Comparison of ENCODE assay signal across 9 mouse cellular contexts in the genomic region with DNA sequence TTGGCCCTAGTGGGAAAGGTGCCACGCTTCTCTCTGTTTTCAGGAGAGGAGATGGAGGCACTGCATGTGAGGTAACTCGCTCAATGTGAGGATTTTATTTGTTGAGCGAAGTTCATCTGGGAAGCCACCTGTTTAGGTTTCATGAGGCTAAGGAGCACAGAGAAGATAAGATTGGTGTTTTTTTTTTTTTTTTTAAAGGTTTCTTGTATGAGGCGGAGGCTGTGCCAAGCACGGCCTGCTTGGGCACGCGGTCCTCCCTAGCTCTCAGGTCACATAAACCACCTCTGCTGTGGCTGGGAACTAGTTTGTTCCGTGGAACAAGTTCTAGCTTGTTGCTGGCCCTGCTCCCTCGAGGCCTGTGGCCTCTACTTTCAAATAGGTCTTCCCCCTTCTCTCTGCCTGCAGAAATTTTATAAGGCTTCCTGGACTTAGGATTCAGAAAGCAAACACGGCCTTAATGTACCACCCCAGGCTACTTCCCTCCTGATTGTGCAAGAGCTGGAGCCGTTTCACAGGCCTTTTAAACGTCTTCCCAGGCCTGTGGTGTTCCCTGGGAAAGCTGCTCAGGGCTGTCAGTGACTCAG. TPM values are rescaled to one million over a fixed set of nuclear protein-coding genes. Genes with fewer than 3 reads are reported as not detected.
DNase-seq lines count a peak whose midpoint lies in the region; ATAC-seq and TF ChIP-seq lines count a peak whose summit lies in the region.
"Had no signal": no experiment of that assay in that cellular context is flagged by ENCODE, and none has a peak within 500 bp of the region (broad histone marks: within the 10 kb centered on the region; RNA-seq: fewer than 3 reads in every experiment).

No protein-coding gene starts in this region.

- DNase-seq in heart, adult 8-10 months (ENCODE audit: low spot score), result no peak
- DNase-seq in adipocyte (ENCODE audit: low spot score), result peak; percentile 83
- no peak for DNase-seq in kidney, postnatal 0 days (ENCODE audit: low spot score)
- DNase-seq in left cerebral cortex, postnatal 4 days, result no peak
- no peak for DNase-seq in ovary, postnatal 14 days (ENCODE audit: low spot score)
- DNase-seq in midbrain, embryonic 11.5 days (ENCODE audit: low spot score, missing footprints), result no peak
- DNase-seq: embryo, embryonic 11 days had no signal

- ATAC-seq in heart, embryonic 16.5 days (replicated peaks; ENCODE audit: extremely low read depth, insufficient read depth, low FRiP score), result no peak
- ATAC-seq in kidney, postnatal 0 days (replicated peaks; ENCODE audit: low FRiP score, low read depth), result no peak
- peak; percentile 44 for ATAC-seq in megakaryocyte-erythroid progenitor cell, adult 5-6 weeks (replicated peaks; ENCODE audit: low FRiP score, low TSS enrichment, poor library complexity, severe bottlenecking)
- no peak for ATAC-seq in midbrain, embryonic 11.5 days (ENCODE audit: low FRiP score)

- intact Hi-C loops in left cerebral cortex, postnatal 4 days (cut with DNase I), result no loop called here

- no peak for TF ChIP-seq CTCF in kidney, postnatal 0 days (IDR thresholded peaks at IDR 0.05; ENCODE audit: low read depth)

- 70% methylated on average over 12 of the region's 12 CpGs for WGBS in heart, embryonic 16.5 days
- 64% methylated on average over 12 of the region's 12 CpGs for WGBS in kidney, postnatal 0 days
- 81% methylated on average over 12 of the region's 12 CpGs for WGBS in midbrain, embryonic 11.5 days

- peaks cover 35% of the 10 kb centered on the region for H3K4me1 ChIP-seq in heart, embryonic 16.5 days (ENCODE audit: control insufficient read depth, insufficient read depth, low read length)
- H3K4me1 ChIP-seq in kidney, postnatal 0 days (replicated peaks; ENCODE audit: insufficient read depth, low read length), result peaks cover 5% of the 10 kb centered on the region; the same call in 1 of the 2 replicates
- no peaks in the 10 kb centered on the region for H3K4me1 ChIP-seq in midbrain, embryonic 11.5 days (ENCODE audit: control insufficient read depth, insufficient read depth, low read length)

- H3K36me3 ChIP-seq in heart, embryonic 16.5 days (ENCODE audit: control insufficient read depth, insufficient read depth), result no peaks in the 10 kb centered on the region
- H3K36me3 ChIP-seq in kidney, postnatal 0 days (ENCODE audit: insufficient read depth, low read length), result no peaks in the 10 kb centered on the region
- H3K36me3 ChIP-seq in midbrain, embryonic 11.5 days (ENCODE audit: control insufficient read depth, insufficient read depth, low read length), result no peaks in the 10 kb centered on the region

- H3K4me3 ChIP-seq in heart, embryonic 16.5 days (ENCODE audit: low read length), result no peak overlapping the region
- no peak overlapping the region for H3K4me3 ChIP-seq in kidney, postnatal 0 days (replicated peaks; ENCODE audit: low read depth, low read length)
- H3K4me3 ChIP-seq in midbrain, embryonic 11.5 days (ENCODE audit: low read depth, low read length), result no peak overlapping the region

- no peaks in the 10 kb centered on the region for H3K9me3 ChIP-seq in heart, embryonic 16.5 days (replicated peaks; ENCODE audit: control insufficient read depth, low read length)
- H3K9me3 ChIP-seq in kidney, postnatal 0 days (replicated peaks; ENCODE audit: low read length), result no peaks in the 10 kb centered on the region
- H3K9me3 ChIP-seq in midbrain, embryonic 11.5 days (ENCODE audit: control insufficient read depth, low read length), result no peaks in the 10 kb centered on the region

- H3K4me2 ChIP-seq in heart, embryonic 16.5 days (ENCODE audit: low read depth, low read length), result no peak overlapping the region
- H3K4me2 ChIP-seq in kidney, postnatal 0 days (ENCODE audit: low read length), result no peak overlapping the region
- H3K4me2 ChIP-seq in midbrain, embryonic 11.5 days, result no peak overlapping the region

- no peaks in the 10 kb centered on the region for H3K27me3 ChIP-seq in heart, embryonic 16.5 days (ENCODE audit: control insufficient read depth, insufficient read depth, low read length)
- no peaks in the 10 kb centered on the region for H3K27me3 ChIP-seq in kidney, postnatal 0 days (ENCODE audit: insufficient read depth, low read length)
- H3K27me3 ChIP-seq in midbrain, embryonic 11.5 days (ENCODE audit: control insufficient read depth, insufficient read depth, low read length), result no peaks in the 10 kb centered on the region

- H3K27ac ChIP-seq in heart, embryonic 16.5 days (ENCODE audit: low read length), result 0 out of 2 replicates have a peak overlapping the region, but pooled peaks have one; percentile 1
- peak overlapping the region; percentile 36; the same call in 1 of the 2 replicates for H3K27ac ChIP-seq in kidney, postnatal 0 days
- no peak overlapping the region for H3K27ac ChIP-seq in midbrain, embryonic 11.5 days (ENCODE audit: low read depth, low read length)

- no peak overlapping the region for H3K9ac ChIP-seq in heart, embryonic 16.5 days (ENCODE audit: low read length)
- H3K9ac ChIP-seq in kidney, postnatal 0 days (ENCODE audit: low read depth, low read length), result no peak overlapping the region; the same call in 1 of the 2 replicates
- no peak overlapping the region for H3K9ac ChIP-seq in midbrain, embryonic 11.5 days (ENCODE audit: low read length)

RNA-seq across cellular contexts. Expression of a gene that starts 2.6 kb away (rescaled TPM):
- polyA plus RNA-seq in heart, embryonic 16.5 days (2015; fragmentation: Nextera tagmentation; extraction: Ambion mirVana), result 32.0 and 37.9 TPM in 2 replicates
- 10 to 100 TPM; 18.3 to 28.1 (median 23.4) TPM for total RNA-seq in heart, adult 8-10 months (2022)
- 119 and 121 TPM in 2 replicates for polyA plus RNA-seq in kidney, postnatal 0 days (2015; fragmentation: Nextera tagmentation; extraction: Ambion mirVana)
- 137 and 154 TPM in 2 replicates for total RNA-seq in megakaryocyte-erythroid progenitor cell, adult 5-6 weeks (2014; fragmentation: Nextera tagmentation)
- total RNA-seq in megakaryocyte-erythroid progenitor cell, adult 5-6 weeks (2017), result 288 and 291 TPM in 2 replicates
- 10 to 100 TPM; 64.4 to 67.5 TPM for total RNA-seq in left cerebral cortex, postnatal 4 days (2021)
- polyA plus RNA-seq in midbrain, embryonic 11.5 days (2014; fragmentation: Nextera tagmentation; extraction: Ambion mirVana), result 61.9 and 65.7 TPM in 2 replicates

RNA-seq across cellular contexts. Expression of a gene that starts 49.5 kb away (rescaled TPM):
- 32.0 and 36.0 TPM in 2 replicates for polyA plus RNA-seq in heart, embryonic 16.5 days (2015; fragmentation: Nextera tagmentation; extraction: Ambion mirVana)
- total RNA-seq in heart, adult 8-10 months (2022), result 10 to 100 TPM; 23.1 to 27.9 (median 24.0) TPM
- polyA plus RNA-seq in kidney, postnatal 0 days (2015; fragmentation: Nextera tagmentation; extraction: Ambion mirVana), result 34.2 and 34.5 TPM in 2 replicates
- 36.7 and 42.0 TPM in 2 replicates for total RNA-seq in megakaryocyte-erythroid progenitor cell, adult 5-6 weeks (2014; fragmentation: Nextera tagmentation)
- 62.5 and 66.8 TPM in 2 replicates for total RNA-seq in megakaryocyte-erythroid progenitor cell, adult 5-6 weeks (2017)
- 10 to 100 TPM; 75.7 to 85.3 TPM for total RNA-seq in left cerebral cortex, postnatal 4 days (2021)
- 78.6 and 88.5 TPM in 2 replicates for polyA plus RNA-seq in midbrain, embryonic 11.5 days (2014; fragmentation: Nextera tagmentation; extraction: Ambion mirVana)

RNA-seq across cellular contexts. Expression of a gene that starts 49.8 kb away (rescaled TPM):
- 57.6 and 73.1 TPM in 2 replicates for polyA plus RNA-seq in heart, embryonic 16.5 days (2015; fragmentation: Nextera tagmentation; extraction: Ambion mirVana)
- 10 to 100 TPM; 36.5 to 41.6 (median 37.9) TPM for total RNA-seq in heart, adult 8-10 months (2022)
- 107 and 111 TPM in 2 replicates for polyA plus RNA-seq in kidney, postnatal 0 days (2015; fragmentation: Nextera tagmentation; extraction: Ambion mirVana)
- total RNA-seq in megakaryocyte-erythroid progenitor cell, adult 5-6 weeks (2014; fragmentation: Nextera tagmentation), result 75.9 and 108 TPM in 2 replicates
- total RNA-seq in megakaryocyte-erythroid progenitor cell, adult 5-6 weeks (2017), result 29.9 and 48.3 TPM in 2 replicates
- total RNA-seq in left cerebral cortex, postnatal 4 days (2021), result 100 to 1,000 TPM; 101 to 113 TPM
- 147 and 148 TPM in 2 replicates for polyA plus RNA-seq in midbrain, embryonic 11.5 days (2014; fragmentation: Nextera tagmentation; extraction: Ambion mirVana)
